Mouse (Mus musculus) thymus, adult 2 months (tissue): ENCODE data around the gene Csk.

ENCODE experiments used
- CTCF ChIP-seq: fragments of 200-500 bp; IDR thresholded peaks from 2 replicates; pipeline ENCODE4 v1.5.1; 2012; ENCODE audit warnings: mild to moderate bottlenecking, control low read depth, low read length, moderate library complexity, borderline replicate concordance; ENCODE audit not compliant: control insufficient read depth, poor library complexity, insufficient read depth; ENCODE audit errors: extremely low read depth
- POLR2A ChIP-seq: fragments of 200-500 bp; IDR thresholded peaks from 2 replicates; pipeline ENCODE4 v1.6.1; 2012; ENCODE audit warnings: mild to moderate bottlenecking, low read length, control low read depth, moderate library complexity; ENCODE audit not compliant: control insufficient read depth, poor library complexity, insufficient read depth; ENCODE audit errors: extremely low read depth

GRCm38 (mm10) chr9:57600620-57601352, 52.6 kb downstream of the Csk start:
- TF ChIP-seq CTCF (no peak), POLR2A (no peak)
